Mouse (Mus musculus): ENCODE measurements around the gene Tsnaxip1. TPM values are rescaled to one million over a fixed set of nuclear protein-coding genes. Genes with fewer than 3 reads are reported as not detected.

Tsnaxip1 gene
- total RNA-seq (2023) = 0.24 TPM

GRCm38 (mm10) chr8:105826861-105827848, at the start of gene Tsnaxip1, which contains the start of gene Ranbp10:
Gene Tsnaxip1, plus strand, starts transcription at chr8:105827731.
Gene Ranbp10, minus strand, starts transcription at chr8:105827350.

GRCm38 (mm10) chr8:105853178-105853577, 25.6 kb downstream of the Tsnaxip1 start, which contains the start of gene Cenpt:
Gene Cenpt, minus strand, starts transcription at chr8:105853278.

GRCm38 (mm10) chr8:105854715-105855216, 27.2 kb downstream of the Tsnaxip1 start, which contains the start of gene Thap11:
Gene Thap11, plus strand, starts transcription at chr8:105855132.

GRCm38 (mm10) chr8:105860143-105860981, 32.8 kb downstream of the Tsnaxip1 start, which contains the start of gene Nutf2:
Gene Nutf2, plus strand, starts transcription at chr8:105860580.

GRCm38 (mm10) chr8:105880754-105881520, 53.4 kb downstream of the Tsnaxip1 start, which contains the start of gene Edc4:
Gene Edc4, plus strand, starts transcription at chr8:105880881.

GRCm38 (mm10) chr8:105893339-105893738, 65.8 kb downstream of the Tsnaxip1 start, which contains the start of gene Nrn1l:
Gene Nrn1l, plus strand, starts transcription at chr8:105893567.

Other genes with a start within 250 kb of the Tsnaxip1 start
- 18.9 TPM for gene Ripor1, start 222.5 kb upstream of the Tsnaxip1 start, total RNA-seq (2023)
- gene Ctcf, start 191.2 kb upstream of the Tsnaxip1 start, total RNA-seq (2023) = 148 TPM
- not detected for gene Agrp, start 190.3 kb upstream of the Tsnaxip1 start, total RNA-seq (2023)
- gene Carmil2, start 141.5 kb upstream of the Tsnaxip1 start, total RNA-seq (2023) = 126 TPM
- gene Acd, start 126.6 kb upstream of the Tsnaxip1 start, total RNA-seq (2023) = 52.6 TPM
- gene Pard6a, start 126.6 kb upstream of the Tsnaxip1 start, total RNA-seq (2023) = 10.6 TPM
- gene 4933405L10Rik, start 120.1 kb upstream of the Tsnaxip1 start, total RNA-seq (2023) = not detected
- 2.9 TPM for gene Enkd1, start 119.5 kb upstream of the Tsnaxip1 start, total RNA-seq (2023)
- 6.0 TPM for gene Gfod2, start 69.1 kb upstream of the Tsnaxip1 start, total RNA-seq (2023)
- 44.5 TPM for gene Ranbp10, start 381 bp upstream of the Tsnaxip1 start, total RNA-seq (2023)
- gene Cenpt, start 25.5 kb downstream of the Tsnaxip1 start, total RNA-seq (2023) = 18.6 TPM
- 18.5 TPM for gene Thap11, start 27.4 kb downstream of the Tsnaxip1 start, total RNA-seq (2023)
- 18.0 TPM for gene Nutf2, start 32.8 kb downstream of the Tsnaxip1 start, total RNA-seq (2023)
- gene Edc4, start 53.1 kb downstream of the Tsnaxip1 start, total RNA-seq (2023) = 87.4 TPM
- not detected for gene Nrn1l, start 65.8 kb downstream of the Tsnaxip1 start, total RNA-seq (2023)
- gene Pskh1, start 72.7 kb downstream of the Tsnaxip1 start, total RNA-seq (2023) = 23.3 TPM
- 6.9 TPM for gene Ctrl, start 106.1 kb downstream of the Tsnaxip1 start, total RNA-seq (2023)
- 138 TPM for gene Psmb10, start 110.7 kb downstream of the Tsnaxip1 start, total RNA-seq (2023)
- not detected for gene Lcat, start 115.7 kb downstream of the Tsnaxip1 start, total RNA-seq (2023)
- 17.1 TPM for gene Slc12a4, start 138.4 kb downstream of the Tsnaxip1 start, total RNA-seq (2023)
- gene Dpep3, start 151.7 kb downstream of the Tsnaxip1 start, total RNA-seq (2023) = not detected
- gene Dus2, start 163.6 kb downstream of the Tsnaxip1 start, total RNA-seq (2023) = 17.1 TPM
- not detected for gene Dpep2nb, start 178.2 kb downstream of the Tsnaxip1 start, total RNA-seq (2023)
- 6.6 TPM for gene Ddx28, start 184.2 kb downstream of the Tsnaxip1 start, total RNA-seq (2023)
- gene Nfatc3, start 231.1 kb downstream of the Tsnaxip1 start, total RNA-seq (2023) = 184 TPM